ENCODE assay signal across 8 mouse cellular contexts in genomic region chr16:58669917-58670630, GRCm38 (mm10). TPM values are rescaled to one million over a fixed set of nuclear protein-coding genes. Genes with fewer than 3 reads are reported as not detected.
DNase-seq lines count a peak whose midpoint lies in the region; ATAC-seq lines count a peak whose summit lies in the region.

Cpox (plus strand) TSS chr16:58670292.

- ATAC-seq in heart, embryonic 14.5 days (ENCODE audit: insufficient number of reproducible peaks, insufficient read depth, low FRiP score, low read depth): peak; percentile 97
- peak; percentile 96 for ATAC-seq in liver, embryonic 13.5 days (ENCODE audit: low read depth)
- ATAC-seq in stomach, embryonic 16.5 days (ENCODE audit: insufficient read depth, low FRiP score): peak; percentile 99

- under 1% methylated on average over 47 of the region's 51 CpGs for WGBS in heart, embryonic 14.5 days
- WGBS in liver, embryonic 13.5 days (ENCODE audit: insufficient replicate concordance): under 1% methylated on average over 51 of the region's 51 CpGs
- under 1% methylated on average over 51 of the region's 51 CpGs for WGBS in stomach, embryonic 16.5 days

- peak within 1 kb of the TSS; percentile 84 for H3K4me3 ChIP-seq in brown adipose tissue, adult 24 weeks (ENCODE audit: insufficient read depth, low read depth, low read length)
- peak within 1 kb of the TSS; percentile 92 to 93 for H3K4me3 ChIP-seq in heart, embryonic 14.5 days (ENCODE audit: control insufficient read depth in 1 of 2, insufficient read depth in 1 of 2, low read depth in 1 of 2, low read length in 2 of 2)
- H3K4me3 ChIP-seq in liver, embryonic 13.5 days (replicated peaks): peak within 1 kb of the TSS; percentile 97
- H3K4me3 ChIP-seq in stomach, embryonic 16.5 days (replicated peaks; ENCODE audit: low read length): peak within 1 kb of the TSS; percentile 94

- H3K4me1 ChIP-seq in brown adipose tissue, adult 24 weeks (ENCODE audit: control insufficient read depth, insufficient read depth, insufficient read length, low read length): no peaks in the 10 kb centered on the region
- peaks cover 2 to 23% of the 10 kb centered on the region in 2 experiments for H3K4me1 ChIP-seq in heart, embryonic 14.5 days (ENCODE audit: control insufficient read depth in 2 of 2, insufficient read depth in 2 of 2, low read length in 2 of 2)
- H3K4me1 ChIP-seq in liver, embryonic 13.5 days (replicated peaks): peaks cover 69% of the 10 kb centered on the region
- H3K4me1 ChIP-seq in stomach, embryonic 16.5 days (ENCODE audit: control insufficient read depth, insufficient read depth, low read length): peaks cover 11% of the 10 kb centered on the region; the same call in 1 of the 2 replicates

- no peak within 1 kb of the TSS for H3K27ac ChIP-seq in brown adipose tissue, adult 24 weeks (replicated peaks; ENCODE audit: low read depth, low read length)
- H3K27ac ChIP-seq in heart, embryonic 14.5 days (replicated peaks in 1 of 2; ENCODE audit: control insufficient read depth in 1 of 2, insufficient read depth in 1 of 2, low read depth in 2 of 2, low read length in 2 of 2): peak within 1 kb of the TSS; percentile 85 to 91
- H3K27ac ChIP-seq in liver, embryonic 13.5 days: peak within 1 kb of the TSS; percentile 99
- peak within 1 kb of the TSS; percentile 90 for H3K27ac ChIP-seq in stomach, embryonic 16.5 days (ENCODE audit: low read length)

- no peaks in the 10 kb centered on the region for H3K9me3 ChIP-seq in heart, embryonic 14.5 days (ENCODE audit: control insufficient read depth, low read length)
- no peaks in the 10 kb centered on the region for H3K9me3 ChIP-seq in liver, embryonic 13.5 days (replicated peaks)
- H3K9me3 ChIP-seq in stomach, embryonic 16.5 days (replicated peaks; ENCODE audit: control insufficient read depth, low read length): no peaks in the 10 kb centered on the region

- H3K9ac ChIP-seq in heart, embryonic 14.5 days (ENCODE audit: low read length): peak within 1 kb of the TSS; percentile 89
- peak within 1 kb of the TSS; percentile 99 for H3K9ac ChIP-seq in liver, embryonic 13.5 days
- H3K9ac ChIP-seq in stomach, embryonic 16.5 days (ENCODE audit: low read length): peak within 1 kb of the TSS; percentile 95

- no peaks in the 10 kb centered on the region for H3K27me3 ChIP-seq in heart, embryonic 14.5 days (ENCODE audit: control insufficient read depth, insufficient read depth, low read length)
- no peaks in the 10 kb centered on the region for H3K27me3 ChIP-seq in liver, embryonic 13.5 days
- H3K27me3 ChIP-seq in stomach, embryonic 16.5 days (ENCODE audit: control insufficient read depth, insufficient read depth, low read length): no peaks in the 10 kb centered on the region

- H3K36me3 ChIP-seq in heart, embryonic 14.5 days (ENCODE audit: control insufficient read depth, insufficient read depth, low read length): peaks cover 21% of the 10 kb centered on the region
- peaks cover 37% of the 10 kb centered on the region for H3K36me3 ChIP-seq in liver, embryonic 13.5 days
- peaks cover 13% of the 10 kb centered on the region; the same call in 1 of the 2 replicates for H3K36me3 ChIP-seq in stomach, embryonic 16.5 days (ENCODE audit: control insufficient read depth, insufficient read depth, low read length)

- DNase-seq in CD4-positive, CD25-positive, alpha-beta regulatory T cell, adult 2 months (ENCODE audit: low read depth, low spot score): peak; percentile 85
- peak; percentile 62 for DNase-seq in fibroblast of lung, adult 2 months (ENCODE audit: low read depth)
- DNase-seq in kidney, postnatal 14 days: peak; percentile 87
- peak; percentile 98 for DNase-seq in liver, embryonic 13.5 days
- DNase-seq in neural tube, embryonic 10.5 days (ENCODE audit: extremely low spot score, low spot score): peak; percentile 84

- peak within 1 kb of the TSS; percentile 83 for H3K4me2 ChIP-seq in heart, embryonic 14.5 days (ENCODE audit: low read length)
- H3K4me2 ChIP-seq in liver, embryonic 13.5 days: peak within 1 kb of the TSS; percentile 79
- H3K4me2 ChIP-seq in stomach, embryonic 16.5 days (ENCODE audit: low read depth, low read length): peak within 1 kb of the TSS; percentile 76

RNA-seq across cellular contexts. Expression of gene Cpox, which starts in this region (rescaled TPM):
- polyA plus RNA-seq in brown adipose tissue, adult 24 weeks (2012; ENCODE audit: insufficient read depth, insufficient read length, missing spikeins): 3.0 and 4.6 TPM in 2 replicates
- 38.4 and 41.3 TPM in 2 replicates for polyA plus RNA-seq in heart, embryonic 14.5 days (2014; fragmentation: Nextera tagmentation; extraction: Ambion mirVana)
- 422 and 453 TPM in 2 replicates for polyA plus RNA-seq in liver, embryonic 13.5 days (2015; fragmentation: Nextera tagmentation; extraction: Ambion mirVana)
- polyA plus RNA-seq in stomach, embryonic 16.5 days (2015; fragmentation: Nextera tagmentation; extraction: Ambion mirVana): 40.4 and 41.1 TPM in 2 replicates

Comparison
In these comparisons a context has a peak if more than half of its experiments do, and no peak if none do; other contexts are left out.
1. RNA of gene Cpox (polyA plus RNA-seq): 422 to 453 TPM in liver, embryonic 13.5 days; 38.4 to 41.3 TPM in heart, embryonic 14.5 days, 40.4 to 41.1 TPM in stomach, embryonic 16.5 days and 3.0 to 4.6 TPM in brown adipose tissue, adult 24 weeks; every median in the first group is over 10 times any median in the second.
2. Peak in every context shown above with its lines, with median percentiles within 50 percentile points of each other: DNase-seq, H3K4me3 ChIP-seq, ATAC-seq, H3K4me2 ChIP-seq and H3K9ac ChIP-seq.